Mouse (Mus musculus) heart, embryonic 16.5 days (tissue): ENCODE results near the gene Eif6. TPM values are rescaled to one million over a fixed set of nuclear protein-coding genes. Genes with fewer than 3 reads are reported as not detected.

Source experiments
- ATAC-seq: fragments of 200-750 bp; cut with Nextera tagmentation; replicated peaks from 2 replicates; pipeline ENCODE4 v1.8.0; 2017; ENCODE audit warnings: moderate number of reproducible peaks; ENCODE audit not compliant: insufficient read depth, low FRiP score; ENCODE audit errors: extremely low read depth
- H3K27ac ChIP-seq: fragments of 300-500 bp; sonication (generic); 2 replicates; pipeline ENCODE4 v1.5.1; 2014; ENCODE audit warnings: mild to moderate bottlenecking, low read length, control low read depth, moderate library complexity
- H3K27me3 ChIP-seq: fragments of 300-500 bp; sonication (generic); 2 replicates; pipeline ENCODE4 v1.6.1; 2014; ENCODE audit warnings: low read length, mixed read lengths; ENCODE audit not compliant: control insufficient read depth, insufficient read depth
- H3K36me3 ChIP-seq: fragments of 300-500 bp; sonication (generic); 2 replicates; pipeline ENCODE4 v1.6.1; 2014; ENCODE audit not compliant: control insufficient read depth, insufficient read depth
- H3K4me1 ChIP-seq: fragments of 300-500 bp; sonication (generic); 2 replicates; pipeline ENCODE4 v1.6.1; 2014; ENCODE audit warnings: low read length, mixed read lengths; ENCODE audit not compliant: control insufficient read depth, insufficient read depth
- H3K4me2 ChIP-seq: fragments of 300-500 bp; sonication (generic); 2 replicates; pipeline ENCODE4 v1.6.1; 2014; ENCODE audit warnings: low read depth, mild to moderate bottlenecking, control low read depth, low read length
- H3K4me3 ChIP-seq: fragments of 300-500 bp; sonication (generic); 2 replicates; pipeline ENCODE4 v1.5.1; 2014; ENCODE audit warnings: mild to moderate bottlenecking, control low read depth, low read length
- H3K9ac ChIP-seq: fragments of 300-500 bp; sonication (generic); 2 replicates; pipeline ENCODE4 v1.6.1; 2014; ENCODE audit warnings: low read length, control low read depth
- H3K9me3 ChIP-seq: fragments of 300-500 bp; sonication (generic); replicated peaks from 2 replicates; pipeline ENCODE4 v1.6.1; 2016; ENCODE audit warnings: low read length; ENCODE audit not compliant: control insufficient read depth
- WGBS: fragments of 180-500 bp; shearing (Covaris S2); extraction: QIAGEN DNeasy Blood & Tissue Kit; methylation state at CpG from one replicate; pipeline ENCODE4 v1.1.7; 2014; 5-methylcytosine and 5-hydroxymethylcytosine counted together
- polyA plus RNA-seq: library from polyadenylated mRNA; unstranded; fragments of >200 nt; fragmentation: Nextera tagmentation; extraction: Ambion mirVana; gene quantifications from 2 replicates; pipeline ENCODE4 v1.2.1, GENCODE M21; 2015

Eif6 gene
- polyA plus RNA-seq, 1 experiment from 2014 or later: 125 TPM

DNA sequence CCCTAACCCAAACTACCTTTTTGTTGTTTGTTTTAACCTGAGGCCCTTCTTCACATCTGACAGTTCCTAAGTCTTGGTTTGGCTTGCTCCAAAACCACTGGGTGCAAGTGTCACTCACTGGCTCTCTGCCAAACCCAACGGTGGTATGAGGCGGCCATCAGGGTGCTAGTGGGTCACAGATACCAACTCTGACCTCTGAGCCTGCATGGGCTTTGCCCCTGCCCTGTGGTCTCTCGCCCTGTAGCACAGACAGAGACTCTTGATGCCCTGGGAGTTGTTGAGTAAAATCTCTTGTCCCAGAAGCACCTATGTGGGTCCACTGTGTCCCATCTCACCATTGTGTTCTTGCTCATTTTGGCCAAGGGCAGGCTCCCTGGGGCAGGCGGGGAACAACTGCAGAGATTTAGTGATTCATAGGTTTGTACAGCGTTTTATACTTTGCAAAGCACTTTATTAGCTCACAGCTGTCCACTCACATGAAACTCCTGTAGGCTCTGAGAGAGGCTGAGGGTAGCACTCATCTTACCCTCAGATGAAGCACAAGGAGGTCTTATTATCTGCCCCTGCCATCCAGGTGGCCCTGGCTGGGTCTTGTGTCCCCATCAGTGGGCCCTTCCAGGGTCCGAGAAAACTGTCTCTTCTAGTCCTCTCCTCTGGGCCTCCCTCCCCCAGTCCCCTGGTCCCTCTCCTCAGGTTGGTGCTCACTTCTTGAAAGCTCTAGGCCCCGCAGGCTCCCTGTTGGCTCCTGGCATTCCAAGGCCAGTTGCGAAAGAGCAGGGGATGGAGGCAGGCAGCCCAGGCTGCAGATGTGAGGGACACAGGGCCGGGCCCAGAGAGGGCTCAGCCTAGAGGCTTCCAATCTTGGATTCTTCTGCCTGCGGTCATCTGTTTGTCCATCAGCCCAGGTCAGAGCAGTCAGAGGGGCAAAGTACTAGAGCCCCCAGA is 9.2 kb downstream of the Eif6 start:
- WGBS: 73% methylated on average over 10 of the region's 10 CpGs
- Histone ChIP-seq H3K4me1 (peaks cover 11% of the 10 kb centered on the region), H3K27me3 (no peaks in the 10 kb centered on the region), H3K27ac (no peak overlapping the region), H3K4me3 (no peak overlapping the region), H3K9ac (no peak overlapping the region), H3K36me3 (peaks cover 23% of the 10 kb centered on the region), H3K9me3 (no peaks in the 10 kb centered on the region), H3K4me2 (peak overlapping the region; percentile 72)
- no peak for ATAC-seq

DNA sequence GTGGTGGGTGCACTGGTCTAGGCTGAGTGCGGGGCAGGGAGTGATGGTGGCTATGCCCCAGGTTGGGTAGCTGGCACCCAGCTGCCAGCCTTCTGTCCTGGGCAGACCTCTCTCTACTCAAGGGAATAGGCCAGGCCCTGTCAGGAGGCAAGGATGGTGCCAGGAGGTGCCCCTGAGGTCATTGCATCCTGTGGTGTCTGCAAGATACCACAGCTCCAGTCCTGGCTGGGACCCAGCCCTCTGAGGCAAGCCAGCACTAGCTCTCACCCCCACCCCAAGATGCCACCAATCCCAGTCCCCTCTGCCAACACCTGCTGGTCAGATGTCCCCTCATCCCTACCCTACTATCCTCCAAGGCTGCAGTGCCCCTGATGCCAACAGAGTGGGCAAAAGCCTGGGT is 10.5 kb downstream of the Eif6 start:
- Histone ChIP-seq H3K4me1 (peaks cover 11% of the 10 kb centered on the region), H3K4me2 (no peak overlapping the region), H3K9ac (no peak overlapping the region), H3K27ac (no peak overlapping the region), H3K27me3 (no peaks in the 10 kb centered on the region), H3K36me3 (peaks cover 11% of the 10 kb centered on the region; the same call in 1 of the 2 replicates), H3K4me3 (no peak overlapping the region), H3K9me3 (no peaks in the 10 kb centered on the region)
- WGBS: 94% methylated on average over 1 of the region's 1 CpGs
- no peak for ATAC-seq

DNA sequence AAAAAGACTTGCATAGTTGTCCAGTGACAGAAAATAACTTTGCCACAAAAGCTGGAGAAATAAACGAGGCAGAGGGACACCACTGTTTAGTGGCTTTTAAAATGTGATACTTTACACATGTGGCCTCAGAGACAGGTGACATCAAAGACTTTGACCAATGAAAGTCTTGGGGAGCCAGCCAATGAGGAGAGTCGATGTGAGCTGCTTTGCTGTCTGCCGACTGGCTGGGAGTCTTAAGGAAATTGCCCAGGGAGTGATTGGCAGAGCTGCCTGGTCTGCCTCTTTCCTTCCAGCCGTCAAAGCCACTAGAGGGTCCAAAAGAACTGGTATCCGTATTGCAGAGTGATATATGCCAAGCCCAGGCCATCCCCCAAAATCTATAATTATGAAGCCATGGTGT is 11.9 kb downstream of the Eif6 start:
- Histone ChIP-seq H3K9ac (no peak overlapping the region), H3K27ac (no peak overlapping the region), H3K27me3 (no peaks in the 10 kb centered on the region), H3K36me3 (no peaks in the 10 kb centered on the region; the same call in 1 of the 2 replicates), H3K4me2 (no peak overlapping the region), H3K9me3 (no peaks in the 10 kb centered on the region), H3K4me3 (no peak overlapping the region), H3K4me1 (peaks cover 9% of the 10 kb centered on the region)
- 30% methylated on average over 5 of the region's 5 CpGs for WGBS
- no peak for ATAC-seq

DNA sequence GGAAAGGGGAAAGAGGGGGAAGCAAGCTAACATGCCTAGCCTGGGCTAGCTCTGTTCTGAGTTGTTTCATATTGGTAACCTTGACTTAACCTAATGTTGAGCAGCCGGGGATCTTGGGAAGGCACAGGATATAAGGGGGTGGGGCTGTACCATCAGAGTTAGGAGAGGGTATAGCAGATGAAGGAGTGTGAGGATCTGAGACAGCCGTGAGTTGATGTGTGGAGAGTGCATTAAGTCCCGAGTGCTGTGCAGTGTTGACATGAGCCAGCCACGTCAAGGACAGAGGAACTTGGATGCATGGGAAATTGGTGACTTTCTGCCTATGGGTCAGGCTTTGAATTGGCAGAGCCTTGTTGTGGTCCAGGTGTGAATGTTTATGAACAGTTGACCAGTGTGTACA is 14.1 kb downstream of the Eif6 start:
- H3K36me3 ChIP-seq: no peaks in the 10 kb centered on the region
- H3K4me3 ChIP-seq: no peak overlapping the region
- no peak overlapping the region for H3K27ac ChIP-seq
- H3K27me3 ChIP-seq: no peaks in the 10 kb centered on the region
- ATAC-seq: no peak
- no peak overlapping the region for H3K9ac ChIP-seq
- no peak overlapping the region for H3K4me2 ChIP-seq
- 55% methylated on average over 4 of the region's 4 CpGs for WGBS
- H3K9me3 ChIP-seq: no peaks in the 10 kb centered on the region
- H3K4me1 ChIP-seq: no peaks in the 10 kb centered on the region

DNA sequence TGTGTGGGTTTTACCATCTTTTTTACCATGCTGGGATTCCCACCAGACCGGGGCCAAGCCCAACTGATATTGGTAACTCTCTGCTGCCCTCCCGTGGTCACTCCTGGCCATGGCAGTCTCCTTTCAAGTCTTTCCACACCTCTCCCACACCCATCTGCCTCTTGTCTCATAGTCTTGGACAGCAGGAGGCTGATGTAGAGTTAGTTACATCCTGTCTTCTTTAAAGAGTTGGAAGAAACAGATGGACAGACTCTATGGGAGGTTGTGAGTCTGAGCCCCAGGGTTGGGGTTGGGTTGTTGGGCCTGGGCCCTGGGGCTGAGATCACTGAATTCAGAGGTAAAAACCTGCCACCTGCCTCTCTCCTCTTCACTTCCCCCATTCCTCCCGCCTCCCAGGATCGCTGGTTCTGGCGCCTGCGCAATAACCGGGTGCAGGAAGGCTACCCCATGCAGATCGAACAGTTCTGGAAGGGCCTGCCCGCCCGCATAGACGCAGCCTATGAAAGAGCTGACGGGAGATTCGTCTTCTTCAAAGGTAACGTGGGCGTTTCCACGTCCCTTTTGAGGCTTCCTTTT is 14.8 kb downstream of the Eif6 start:
- Histone ChIP-seq H3K4me1 (no peaks in the 10 kb centered on the region), H3K27me3 (no peaks in the 10 kb centered on the region), H3K9me3 (no peaks in the 10 kb centered on the region), H3K9ac (no peak overlapping the region), H3K36me3 (no peaks in the 10 kb centered on the region), H3K27ac (no peak overlapping the region), H3K4me2 (no peak overlapping the region), H3K4me3 (no peak overlapping the region)
- WGBS: 36% methylated on average over 16 of the region's 16 CpGs
- ATAC-seq: no peak

DNA sequence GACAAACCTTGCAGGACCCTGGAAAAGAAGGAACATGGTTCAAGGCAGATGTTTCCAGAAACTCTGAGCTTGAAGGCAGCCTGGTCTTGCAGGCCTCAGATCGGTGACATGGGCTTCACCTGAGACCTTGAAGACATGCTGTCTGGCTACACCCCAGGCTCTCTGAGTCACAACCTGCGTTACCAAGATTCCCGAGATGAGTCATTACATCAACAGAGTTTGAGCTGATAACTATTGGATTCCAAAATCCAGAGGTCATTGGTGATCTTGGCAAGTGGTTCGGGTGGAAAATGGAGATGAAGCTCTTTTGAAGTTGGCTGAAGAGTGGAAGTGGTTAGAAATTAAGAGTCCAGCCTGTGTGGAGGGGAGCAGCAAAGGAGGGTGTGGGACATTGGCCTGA is 17.1 kb downstream of the Eif6 start:
- no peaks in the 10 kb centered on the region for H3K36me3 ChIP-seq
- no peak overlapping the region for H3K9ac ChIP-seq
- no peak for ATAC-seq
- no peaks in the 10 kb centered on the region for H3K27me3 ChIP-seq
- no peak overlapping the region for H3K27ac ChIP-seq
- H3K9me3 ChIP-seq: no peaks in the 10 kb centered on the region
- H3K4me2 ChIP-seq: no peak overlapping the region
- H3K4me3 ChIP-seq: no peak overlapping the region
- H3K4me1 ChIP-seq: peaks cover 4% of the 10 kb centered on the region; the same call in 1 of the 2 replicates
- WGBS: 59% methylated on average over 4 of the region's 4 CpGs

DNA sequence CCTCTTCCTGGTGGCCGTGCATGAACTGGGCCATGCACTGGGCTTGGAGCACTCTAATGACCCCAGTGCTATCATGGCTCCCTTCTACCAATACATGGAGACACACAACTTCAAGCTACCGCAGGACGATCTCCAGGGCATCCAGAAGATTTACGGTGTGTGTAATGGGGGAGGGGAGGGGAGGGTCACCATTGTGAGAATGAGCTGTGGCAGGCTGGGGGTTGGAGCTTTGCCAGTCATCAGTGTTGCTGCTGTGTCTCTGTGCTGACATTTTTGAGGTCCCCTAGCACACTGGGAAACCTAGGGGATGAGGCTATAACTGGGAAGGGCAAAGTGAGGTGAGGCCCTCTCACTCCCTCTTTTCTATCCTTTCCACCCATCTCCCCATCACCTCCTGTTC is 19.3 kb downstream of the Eif6 start:
- Histone ChIP-seq H3K27ac (no peak overlapping the region), H3K36me3 (no peaks in the 10 kb centered on the region), H3K9me3 (no peaks in the 10 kb centered on the region), H3K4me2 (no peak overlapping the region), H3K9ac (no peak overlapping the region), H3K4me3 (no peak overlapping the region), H3K4me1 (peaks cover 4% of the 10 kb centered on the region; the same call in 1 of the 2 replicates), H3K27me3 (no peaks in the 10 kb centered on the region)
- no peak for ATAC-seq
- WGBS: 84% methylated on average over 4 of the region's 4 CpGs

DNA sequence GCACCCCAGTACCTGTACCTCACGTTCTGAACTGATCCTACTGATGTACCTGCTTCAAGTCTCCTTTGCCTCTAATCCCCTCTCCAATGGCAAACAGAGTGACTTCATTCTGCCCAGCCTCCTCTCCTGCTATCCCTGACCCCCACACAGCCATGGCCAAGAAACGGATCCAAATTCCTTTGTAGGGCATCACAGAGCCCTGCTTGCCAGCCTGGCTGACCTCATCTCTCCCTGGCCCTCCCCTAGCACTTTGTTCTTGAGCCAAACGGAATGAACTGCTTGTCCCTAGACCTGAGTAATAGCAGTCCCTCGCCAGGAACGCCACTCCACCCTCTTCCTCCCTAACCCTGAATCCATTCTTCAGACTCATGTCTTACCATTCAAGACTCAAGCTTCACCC is 20.2 kb downstream of the Eif6 start:
- Histone ChIP-seq H3K4me3 (no peak overlapping the region), H3K4me1 (peaks cover 4% of the 10 kb centered on the region; the same call in 1 of the 2 replicates), H3K27me3 (no peaks in the 10 kb centered on the region), H3K27ac (no peak overlapping the region), H3K9me3 (no peaks in the 10 kb centered on the region), H3K4me2 (no peak overlapping the region), H3K9ac (no peak overlapping the region), H3K36me3 (no peaks in the 10 kb centered on the region)
- WGBS: 54% methylated on average over 5 of the region's 5 CpGs
- ATAC-seq: no peak

DNA sequence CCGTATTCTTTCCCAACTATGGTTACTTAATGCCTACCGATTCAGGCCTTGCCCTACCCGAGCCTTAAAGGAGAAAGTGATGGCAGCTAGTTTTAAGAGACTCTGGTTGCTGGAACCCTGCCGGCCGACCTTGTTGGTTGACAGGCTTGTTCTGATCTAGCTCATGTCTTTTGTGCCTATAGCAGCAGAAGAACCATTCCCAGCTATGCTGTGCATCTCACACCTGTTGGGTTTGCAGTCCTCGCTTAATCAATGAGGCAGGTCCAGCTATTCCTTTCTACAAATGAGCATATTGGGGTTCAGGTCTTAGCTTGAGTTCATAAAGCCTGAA is 20.8 kb downstream of the Eif6 start:
- no peak overlapping the region for H3K27ac ChIP-seq
- no peak for ATAC-seq

More for the DNA sequence above, 20.8 kb downstream of the Eif6 start:
- Histone ChIP-seq H3K4me1 (peaks cover 4% of the 10 kb centered on the region; the same call in 1 of the 2 replicates), H3K27me3 (no peaks in the 10 kb centered on the region), H3K36me3 (no peaks in the 10 kb centered on the region), H3K9ac (no peak overlapping the region), H3K4me2 (no peak overlapping the region), H3K9me3 (no peaks in the 10 kb centered on the region), H3K4me3 (no peak overlapping the region)
- 70% methylated on average over 6 of the region's 6 CpGs for WGBS
